Mouse (Mus musculus) liver (tissue): Measurements from ENCODE around the gene Grik4.
"Not testable (repeated sequence)": the region's sequence is repeated elsewhere in the genome, so short reads cannot be mapped to it uniquely, and the experiment has no call there.

Experiments
- DNase-seq: peaks from one replicate; pipeline ENCODE4 v3.0.0-alpha.2; 2020; ENCODE audit warnings: mixed read lengths

The Grik4 gene

DNA sequence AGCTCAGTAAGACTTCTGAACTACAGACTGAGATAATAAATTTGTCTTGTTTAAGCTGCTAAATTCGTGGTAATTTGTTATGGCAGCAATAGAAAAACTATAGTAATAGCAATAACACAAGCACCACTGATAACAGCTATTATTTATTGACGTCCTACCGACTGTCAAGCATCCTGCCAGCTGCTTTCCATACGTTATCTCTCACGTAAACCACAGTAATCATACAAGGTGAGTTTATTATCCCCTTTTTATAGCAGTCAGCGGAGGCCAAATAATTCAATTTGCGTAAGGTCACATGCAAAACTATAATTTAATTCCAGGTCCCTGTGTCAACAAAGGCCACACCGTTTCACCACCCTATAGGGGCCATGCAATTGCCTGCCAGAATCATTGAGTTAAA is 147.0 kb downstream of the Grik4 start:
- DNase-seq, result no peak

DNA sequence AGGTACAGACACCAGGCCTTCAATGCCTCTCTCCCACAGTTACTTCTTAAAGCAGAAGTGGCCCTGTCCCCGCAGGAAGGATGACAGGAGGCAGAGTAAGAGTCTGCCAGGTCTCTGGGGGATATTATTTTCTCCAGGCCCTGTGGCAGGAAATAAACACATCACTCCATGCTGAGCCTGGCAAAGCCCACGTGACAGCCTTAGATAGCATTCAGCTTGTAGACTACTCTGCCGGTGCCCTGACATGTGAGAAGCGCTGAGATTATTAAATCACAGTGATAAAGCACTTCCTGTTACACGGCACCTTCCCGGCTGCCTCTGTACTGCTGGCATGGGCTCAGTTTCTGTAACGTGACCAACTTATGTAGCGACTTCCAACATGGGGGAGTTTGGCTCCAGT is 148.4 kb downstream of the Grik4 start:
- no peak for DNase-seq

DNA sequence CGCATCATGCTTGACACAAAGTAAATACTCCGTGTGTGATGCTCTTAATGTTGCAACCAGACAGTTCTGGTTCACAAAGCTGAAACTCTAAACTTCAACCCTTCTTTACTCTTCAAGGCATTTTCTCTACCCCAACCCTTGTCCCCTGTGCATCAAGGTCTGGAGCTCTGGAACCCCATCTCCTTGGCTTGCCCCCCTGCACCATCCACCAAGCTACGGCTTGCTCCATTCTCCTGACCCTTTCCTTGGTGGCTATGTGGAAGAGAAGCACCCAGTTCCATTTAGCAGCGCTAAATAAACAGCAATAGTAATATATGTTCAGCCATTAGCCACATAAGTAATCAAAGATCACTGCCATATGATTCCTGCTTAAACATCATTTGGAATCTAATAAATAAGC is 150.3 kb downstream of the Grik4 start:
- no peak for DNase-seq

DNA sequence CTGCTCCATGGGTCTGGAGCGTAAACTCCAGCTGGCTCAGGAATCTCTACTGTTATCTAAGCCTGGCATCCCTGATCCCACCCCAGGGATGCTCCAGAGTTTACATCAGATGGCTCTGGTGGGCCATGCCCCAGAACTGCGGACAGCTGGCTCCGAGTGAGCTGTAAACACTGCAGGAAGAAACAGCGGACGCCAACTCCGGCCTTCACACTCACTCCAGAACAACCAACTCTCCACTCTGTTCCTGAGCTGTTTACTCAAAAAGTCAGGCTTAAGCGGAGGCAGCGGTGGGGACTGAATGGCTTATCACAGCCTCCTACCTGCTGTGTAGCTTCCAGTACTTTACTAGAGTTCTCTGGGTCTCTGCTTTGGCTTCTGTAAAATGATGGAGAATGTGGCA is 150.7 kb downstream of the Grik4 start:
- no peak for DNase-seq

DNA sequence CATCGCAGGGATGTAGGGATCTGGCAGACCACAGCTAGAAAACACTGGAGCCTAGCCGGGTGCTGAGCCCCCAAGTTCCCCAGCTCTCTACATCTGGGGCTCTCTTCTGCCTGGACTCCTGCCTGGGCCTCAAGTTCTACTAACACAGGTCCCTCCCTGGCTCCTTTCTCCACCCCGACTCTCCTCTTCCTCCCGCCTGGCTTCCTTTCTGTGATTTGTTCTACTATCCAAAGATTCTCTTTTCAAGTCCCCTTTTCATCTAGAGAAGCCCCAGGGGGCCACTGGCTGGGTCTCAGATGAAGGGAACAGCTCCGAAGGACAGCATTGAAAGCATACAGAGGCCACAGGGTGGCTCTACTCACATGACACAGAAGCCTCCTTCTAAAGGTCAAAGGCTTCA is 151.9 kb downstream of the Grik4 start:
- DNase-seq, result no peak

DNA sequence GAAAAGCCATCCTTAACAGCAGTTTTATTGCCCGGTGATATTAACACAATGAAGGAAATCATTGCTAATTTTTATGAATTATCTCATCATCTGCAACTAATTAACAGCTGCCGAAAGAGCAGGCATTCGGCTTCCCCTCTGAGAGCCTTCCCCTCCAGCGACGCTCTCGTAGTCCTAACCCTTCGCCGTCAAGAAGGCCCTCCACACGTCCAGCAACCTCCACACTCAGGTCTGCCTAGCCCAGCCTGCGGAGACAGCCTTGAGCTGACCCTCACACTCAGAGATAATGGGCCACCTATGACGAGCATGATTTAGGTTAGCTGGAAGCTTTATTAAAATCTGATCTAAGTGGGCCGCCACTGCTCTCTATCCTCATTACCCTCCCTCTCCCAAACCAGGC is 152.5 kb downstream of the Grik4 start:
- DNase-seq, result no peak

DNA sequence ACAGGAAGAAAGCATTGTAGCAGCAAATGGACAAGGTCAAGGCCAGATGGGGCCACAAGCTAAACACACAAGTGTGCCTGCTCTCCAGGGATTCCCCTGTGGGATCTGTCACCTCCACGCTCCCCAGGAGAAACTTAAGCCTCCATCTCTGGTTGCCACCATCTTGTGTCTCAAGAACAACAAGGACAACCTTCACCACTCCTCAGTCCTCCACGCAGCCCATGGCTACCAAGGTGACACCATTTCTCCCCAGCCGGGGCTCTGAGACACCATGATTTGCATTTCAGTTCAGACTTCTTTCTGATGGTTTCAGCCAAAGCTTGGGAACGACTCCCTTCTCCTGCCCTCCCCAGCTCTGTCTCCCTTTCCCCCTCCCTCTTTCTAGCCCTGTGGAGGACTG is 152.9 kb downstream of the Grik4 start:
- no peak for DNase-seq

DNA sequence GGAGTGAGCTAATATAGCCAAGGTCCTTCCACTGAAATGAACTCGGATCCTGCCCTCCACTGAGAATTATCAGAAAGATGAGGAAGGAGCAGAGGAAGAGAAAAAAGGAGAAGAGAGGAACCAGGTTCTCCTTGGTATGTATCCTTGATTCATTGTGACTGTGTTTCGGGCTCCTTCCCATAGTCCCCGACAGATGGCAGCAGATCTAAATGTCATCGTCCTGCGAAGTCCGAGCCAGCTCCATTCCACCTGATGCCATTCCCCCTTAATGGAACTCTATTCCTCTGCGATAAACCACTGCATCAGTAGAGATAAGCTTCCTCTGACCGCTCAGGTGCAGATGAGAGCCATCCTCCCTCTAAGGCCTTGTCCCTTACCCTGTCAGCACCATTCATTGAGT is 155.8 kb downstream of the Grik4 start:
- DNase-seq, result peak; percentile 33

DNA sequence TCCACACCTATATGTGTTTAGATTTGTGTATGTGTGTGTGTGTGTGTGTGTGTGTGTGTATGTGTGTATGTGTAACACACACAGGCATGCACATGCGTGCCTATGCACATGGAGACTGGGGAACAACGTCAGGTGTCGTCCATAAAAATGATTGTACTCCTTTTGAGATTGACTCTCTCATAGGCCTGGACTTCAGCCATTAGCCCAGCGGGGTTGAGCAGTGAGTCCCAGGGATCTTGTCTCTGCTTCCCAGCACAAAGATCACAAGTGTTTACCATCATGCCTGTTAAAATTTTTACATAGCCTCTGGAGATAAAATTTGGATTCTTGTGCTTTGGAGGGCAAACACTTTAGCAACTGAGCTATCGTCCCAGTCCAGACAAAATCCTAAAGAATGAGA is 157.4 kb downstream of the Grik4 start:
- no peak for DNase-seq

DNA sequence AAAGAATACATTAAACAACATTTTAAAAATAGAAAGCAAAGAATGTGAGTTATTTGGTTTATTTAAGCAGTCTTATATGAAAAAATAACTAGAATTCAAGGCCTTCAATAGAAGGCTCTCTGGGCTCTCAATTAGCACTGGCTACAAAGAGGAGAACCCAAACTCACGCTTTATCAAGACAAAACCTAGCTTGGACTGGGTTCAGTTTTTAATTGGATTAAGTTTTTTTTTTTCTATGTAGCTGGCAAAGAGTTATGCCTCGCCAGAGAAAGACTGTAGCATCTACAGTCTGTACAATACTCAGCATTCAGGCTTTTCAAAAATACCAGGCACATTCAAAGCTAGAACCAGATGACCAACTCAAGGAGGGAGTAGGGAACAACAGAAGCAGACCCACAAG is 158.0 kb downstream of the Grik4 start:
- no peak for DNase-seq

DNA sequence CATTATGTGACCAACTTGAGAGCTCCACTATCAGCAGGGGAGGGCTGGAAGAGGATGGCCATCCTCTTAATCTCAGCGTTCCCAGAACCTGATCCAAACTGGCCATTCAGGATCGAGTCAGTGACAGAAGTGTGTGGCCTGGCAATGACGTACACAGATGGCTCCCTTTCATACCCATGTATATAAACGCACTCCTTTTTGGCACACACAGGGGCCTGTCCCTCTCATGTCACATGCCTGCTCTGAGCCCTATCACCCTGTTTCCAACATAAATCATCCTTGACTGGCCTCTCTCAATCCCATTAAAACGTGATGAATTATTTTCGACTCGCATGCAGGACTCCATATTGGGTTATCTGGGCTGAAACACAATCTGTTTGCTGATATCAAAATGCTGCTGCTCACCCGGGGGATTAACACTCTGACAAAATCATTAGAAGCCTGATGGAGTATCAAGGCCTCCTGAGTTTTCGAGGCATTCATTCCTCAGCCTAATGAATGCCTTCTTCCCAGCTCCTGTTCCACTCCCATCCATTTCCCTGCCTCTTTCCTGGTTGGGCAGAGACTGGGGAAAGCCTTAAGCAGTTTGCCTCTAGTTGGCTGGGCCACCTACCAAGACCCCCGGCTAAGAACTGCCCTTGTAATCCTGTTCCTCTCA is 159.0 kb downstream of the Grik4 start:
- DNase-seq, result no peak

DNA sequence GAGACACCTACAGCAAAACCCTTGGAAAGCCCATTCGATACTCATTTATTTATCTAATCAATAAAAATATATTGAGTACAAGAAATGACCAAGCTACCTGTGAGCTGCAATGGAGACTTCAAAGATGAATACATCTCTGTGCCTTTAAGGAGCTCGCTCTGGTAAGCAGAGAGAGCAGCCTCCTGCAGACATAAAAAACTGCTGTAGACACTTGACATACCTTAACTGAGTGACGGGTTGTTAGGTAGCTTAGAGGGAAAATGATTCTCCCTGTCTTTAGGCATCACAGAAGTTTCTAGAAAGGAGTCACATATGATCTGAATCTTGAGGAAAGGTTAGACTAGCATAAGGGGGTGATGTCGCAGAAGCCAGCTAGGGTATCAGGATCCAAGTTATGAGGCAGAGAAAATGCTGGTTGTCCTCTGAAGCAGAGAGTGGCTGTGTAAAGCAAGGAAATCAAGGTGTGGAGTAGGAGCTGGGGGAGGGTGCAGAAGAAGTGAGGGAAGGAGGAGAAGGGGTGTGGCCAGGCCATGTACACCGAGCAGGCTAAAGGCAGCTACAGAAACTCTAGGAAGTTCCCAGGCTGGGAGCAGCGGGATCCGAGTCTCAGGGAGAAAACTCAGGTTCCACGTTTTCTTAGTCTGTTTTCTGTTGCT is 160.9 kb downstream of the Grik4 start:
- DNase-seq, result no peak

DNA sequence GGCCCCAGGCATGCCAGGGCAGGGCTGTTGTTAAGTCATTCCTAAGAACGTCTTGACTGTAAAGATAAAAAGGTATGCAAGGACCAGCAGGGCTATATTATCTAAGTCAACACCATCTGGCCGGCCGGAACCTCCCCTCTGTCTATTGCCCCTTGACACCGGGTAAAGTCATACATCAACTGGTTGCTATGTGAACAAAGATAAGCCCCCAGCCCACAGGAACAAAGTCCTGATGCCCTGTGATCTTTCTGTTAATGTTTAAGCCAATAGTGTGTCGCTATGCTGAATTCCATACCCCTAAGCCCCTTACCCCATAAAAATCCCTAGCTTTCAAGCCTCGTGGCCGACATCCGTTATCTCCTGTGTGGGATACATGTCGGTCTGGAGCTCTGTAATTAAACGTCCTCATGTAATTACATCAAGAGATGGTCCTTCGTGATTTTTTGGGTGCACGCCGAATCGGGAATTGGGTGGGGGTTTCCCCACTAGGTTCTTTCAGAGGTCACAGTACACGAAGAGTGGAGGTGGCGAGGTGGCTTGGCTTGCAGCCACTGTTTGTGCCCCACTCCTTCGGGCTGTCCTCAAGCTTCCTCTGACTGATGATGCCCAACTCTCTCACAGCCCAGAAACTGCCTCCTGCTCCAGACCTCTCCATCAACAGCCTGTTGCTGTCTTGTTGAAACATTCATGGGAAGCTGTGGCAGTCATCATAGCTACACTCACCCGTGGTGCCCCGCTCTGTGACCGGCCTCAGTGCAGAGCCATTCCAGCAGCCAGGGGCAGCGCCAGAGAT is 165.6 kb downstream of the Grik4 start:
- not testable (repeated sequence) for DNase-seq

DNA sequence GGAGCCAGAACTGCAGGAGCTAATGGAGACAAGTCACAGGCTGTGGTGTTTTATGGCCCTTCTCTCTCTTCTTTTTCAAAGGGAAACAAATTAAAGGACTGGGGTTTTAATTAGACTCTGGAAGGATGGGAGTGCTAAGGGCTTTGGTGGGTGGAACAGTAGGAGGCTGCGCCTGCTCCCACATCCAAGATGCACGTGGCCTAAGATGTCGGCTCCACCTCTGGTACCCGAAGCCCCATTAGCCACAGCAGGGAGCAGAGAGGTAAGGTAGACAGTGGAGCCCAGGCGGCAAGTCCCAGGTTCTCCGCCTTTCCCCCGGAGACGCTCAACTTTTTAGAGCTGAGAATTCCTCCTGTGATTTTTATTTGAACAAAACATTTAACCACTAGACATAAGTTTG is 166.4 kb downstream of the Grik4 start:
- no peak for DNase-seq

DNA sequence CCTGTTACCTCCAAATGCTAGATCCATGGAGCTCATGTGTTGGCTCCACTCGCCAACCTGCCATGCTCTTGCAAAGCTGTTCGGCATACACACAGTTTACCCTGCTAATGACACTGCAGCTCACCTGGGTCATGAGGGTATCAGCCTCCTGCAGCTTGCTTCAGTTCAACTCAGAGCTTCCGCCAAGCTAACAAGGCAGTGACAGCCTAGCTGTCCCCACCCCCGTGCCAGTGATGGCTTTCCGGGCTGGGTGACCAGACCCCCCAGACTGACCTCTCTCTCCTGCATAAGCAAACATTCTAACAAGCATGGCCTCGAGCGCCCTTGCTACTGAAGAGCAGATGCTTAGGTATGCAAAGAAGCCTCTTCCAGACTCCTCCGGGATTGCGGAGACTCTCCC is 167.5 kb downstream of the Grik4 start:
- DNase-seq, result peak; percentile 38

DNA sequence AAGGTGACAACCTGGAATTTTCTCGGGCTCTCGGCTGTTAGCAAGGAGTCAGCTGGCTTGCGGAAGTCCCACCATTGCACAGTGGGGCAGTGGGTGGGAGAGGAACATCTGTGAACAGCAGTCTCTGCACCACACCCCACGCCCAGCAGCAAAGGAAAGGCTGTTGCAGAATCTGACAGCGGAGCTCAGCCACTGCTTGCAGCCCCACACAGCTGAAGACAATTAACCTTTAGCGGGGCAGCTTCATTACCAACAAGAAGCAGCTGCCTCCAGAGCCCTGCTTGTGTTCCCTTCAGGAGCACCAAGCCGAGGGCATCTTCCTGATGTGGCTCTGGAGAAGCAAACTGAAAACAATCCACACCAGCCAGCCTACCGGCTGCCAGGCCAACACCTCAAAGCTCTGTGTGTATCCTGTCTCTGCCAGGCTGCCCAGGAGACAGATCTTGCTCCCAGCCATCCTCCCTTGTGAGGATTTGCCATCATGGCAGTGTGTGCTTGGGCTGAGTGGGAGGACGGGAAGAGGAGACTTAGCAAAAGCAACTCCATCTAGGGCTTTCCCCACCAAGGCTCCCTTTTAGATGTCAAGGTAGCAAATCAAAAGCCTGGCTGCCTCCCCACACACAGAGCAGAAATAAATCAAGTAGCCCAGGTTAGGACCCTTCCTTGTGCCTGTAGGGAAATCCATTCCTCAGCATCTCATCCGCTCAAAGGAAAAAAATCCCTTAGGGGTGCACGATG is 179.3 kb downstream of the Grik4 start:
- DNase-seq, result no peak

DNA sequence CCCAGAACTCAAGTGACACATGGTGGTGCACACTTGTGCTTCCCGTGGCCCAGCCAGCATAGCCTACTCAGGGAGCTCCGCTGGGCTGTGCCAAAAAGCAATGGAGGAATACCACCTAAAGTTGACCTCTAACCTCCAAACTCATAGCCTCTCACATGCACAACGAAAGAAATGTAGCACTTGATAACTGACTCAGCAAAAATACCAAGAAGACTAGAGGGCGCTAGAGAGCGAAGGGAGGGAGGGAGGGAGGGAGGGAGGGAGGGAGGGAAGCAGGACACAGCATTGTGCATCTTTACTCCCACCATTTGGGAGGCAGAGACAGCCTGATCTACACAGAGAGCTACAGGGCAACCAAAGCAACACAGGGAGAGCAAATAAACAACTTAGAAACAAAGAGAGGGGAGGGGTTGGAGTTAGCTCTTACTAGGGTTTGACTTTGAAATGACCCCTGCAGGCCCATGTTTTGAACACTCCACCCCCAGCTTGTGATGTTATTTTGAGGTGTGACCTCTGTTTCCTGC is 185.5 kb downstream of the Grik4 start:
- DNase-seq, result no peak

DNA sequence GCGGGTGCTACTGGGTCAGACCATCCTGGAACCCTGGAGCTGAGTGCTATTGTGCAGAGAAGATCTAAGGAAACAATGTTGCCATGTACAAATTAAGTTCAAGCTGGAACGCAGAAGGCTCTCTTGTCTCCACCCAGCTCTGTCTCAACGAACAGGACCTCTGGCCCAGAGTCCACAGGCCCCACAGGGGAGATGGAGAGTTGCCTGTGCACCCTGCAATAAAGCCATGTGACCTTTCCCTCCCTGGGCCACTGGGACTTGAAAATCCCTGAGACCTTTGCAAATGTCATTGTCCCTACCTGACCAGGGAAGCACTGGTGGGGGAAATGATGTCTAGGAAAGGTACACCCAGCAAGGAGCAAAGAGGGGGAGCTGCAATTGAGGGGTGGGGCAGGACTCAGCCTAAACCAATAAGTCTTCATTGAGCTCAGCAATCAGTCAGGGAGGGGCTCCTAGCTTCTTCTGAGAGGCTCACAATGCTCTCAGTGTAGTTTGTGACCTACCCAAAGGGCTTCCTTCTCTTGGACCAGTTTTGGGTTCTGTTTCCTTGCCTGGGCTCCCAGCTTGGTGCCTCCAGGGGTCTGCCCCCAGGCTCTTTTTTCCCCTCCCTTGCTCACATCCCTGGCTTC is 187.2 kb downstream of the Grik4 start:
- no peak for DNase-seq

DNA sequence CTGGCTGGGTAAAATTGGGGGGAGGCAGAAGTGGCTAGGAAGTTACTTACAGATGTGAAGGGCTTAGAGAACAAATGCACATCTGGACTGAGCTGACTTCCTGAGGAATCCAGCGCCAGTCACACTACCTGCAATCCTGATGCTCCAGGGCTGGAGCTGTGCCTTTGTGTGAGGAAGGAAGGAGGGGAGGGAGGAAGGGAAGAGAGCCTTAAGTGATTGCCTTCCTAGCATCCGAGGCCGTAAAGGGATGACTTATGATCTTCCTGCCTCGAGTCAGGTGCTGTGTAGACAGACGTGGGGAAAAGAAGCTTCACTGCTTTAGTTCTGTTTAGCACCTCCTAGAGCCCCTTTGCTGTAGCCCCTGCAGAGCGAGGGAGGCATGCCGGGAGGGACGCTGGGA is 189.6 kb downstream of the Grik4 start:
- DNase-seq, result no peak

DNA sequence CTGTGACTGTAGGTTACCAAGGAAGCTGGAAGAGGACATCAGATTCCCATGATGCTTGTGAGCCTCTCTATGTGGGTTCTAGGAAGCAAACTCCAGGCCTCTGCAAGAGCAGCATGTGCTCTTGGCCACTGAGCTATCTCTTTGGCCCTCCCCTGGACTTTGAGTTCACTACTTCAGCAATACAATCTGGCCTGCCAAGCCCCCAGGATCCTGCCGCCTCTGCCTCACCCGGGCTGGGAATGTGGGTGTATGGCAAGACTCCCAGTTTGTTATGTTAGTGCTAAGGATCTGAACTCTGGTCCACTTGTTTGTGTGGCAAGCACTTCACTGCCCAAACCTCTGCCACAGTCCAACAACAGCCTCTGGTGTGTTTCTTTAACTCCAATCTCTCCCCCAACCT is 193.1 kb downstream of the Grik4 start:
- DNase-seq, result no peak

DNA sequence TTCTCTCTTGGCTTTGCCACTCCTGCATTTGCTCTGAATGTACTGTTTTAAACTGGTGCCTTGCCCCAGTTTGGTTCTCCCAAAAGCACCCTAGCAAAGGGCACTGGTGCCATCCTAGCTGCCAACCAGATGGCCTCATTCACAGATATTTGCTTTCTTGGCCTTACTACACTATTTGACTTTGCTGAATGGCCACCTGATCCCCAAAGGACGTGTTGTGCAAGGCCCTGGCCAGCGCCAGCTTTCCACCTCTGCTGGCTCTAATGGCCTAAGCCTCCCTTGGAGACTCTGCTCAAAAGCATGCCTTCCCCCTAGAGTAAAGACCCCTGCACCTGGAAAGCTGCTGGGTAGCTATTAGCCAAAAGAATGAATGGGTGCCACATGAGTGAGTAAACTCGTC is 194.1 kb downstream of the Grik4 start:
- no peak for DNase-seq

DNA sequence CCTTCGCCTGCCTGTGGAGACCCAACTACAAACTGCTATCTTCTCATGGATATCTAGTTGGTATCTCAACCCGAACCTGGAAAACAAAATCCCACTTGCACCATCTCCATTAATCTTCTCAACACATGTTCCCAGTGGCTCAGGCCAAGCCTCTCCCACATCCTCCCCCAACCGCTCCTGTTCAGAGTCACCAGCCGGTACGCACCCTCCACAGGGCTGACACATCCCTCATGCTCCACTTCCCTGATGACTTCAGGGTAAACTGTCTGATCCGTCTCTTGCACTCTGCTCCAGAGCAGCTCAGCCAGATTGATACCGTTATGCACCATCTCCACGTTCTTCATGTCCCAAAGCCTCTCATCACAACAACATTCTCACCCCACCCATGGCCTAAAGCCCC is 198.3 kb downstream of the Grik4 start:
- no peak for DNase-seq

DNA sequence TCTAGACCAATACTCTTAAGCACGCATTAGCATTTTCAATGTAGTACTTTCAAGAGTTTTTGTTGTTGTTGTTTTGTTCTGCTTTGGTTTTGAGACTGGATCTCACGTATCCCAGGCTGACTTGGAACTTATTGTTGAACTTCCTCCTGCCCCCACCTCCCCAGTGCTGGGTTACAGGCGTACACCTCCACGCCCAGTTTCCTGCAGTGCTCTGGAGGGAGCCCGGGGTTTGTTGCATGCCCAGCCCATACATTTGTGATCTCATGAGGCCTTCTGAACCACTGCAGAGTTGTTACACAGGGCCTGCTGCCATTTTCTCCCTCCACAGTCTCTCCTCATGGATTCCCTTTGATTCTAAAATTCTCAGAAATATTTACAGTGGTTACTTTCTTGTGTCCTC is 201.9 kb downstream of the Grik4 start:
- DNase-seq, result no peak
